Mouse (Mus musculus) NIH3T3 (cell line): ENCODE measurements around the gene Trmt10a.
A peak's percentile ranks its signal among the peaks of the same experiment; 100 is the strongest.
"Not testable (repeated sequence)": the region's sequence is repeated elsewhere in the genome, so short reads cannot be mapped to it uniquely, and the experiment has no call there.

ENCODE experiments used
- DNase-seq: peaks from one replicate; pipeline ENCODE4 v3.0.0-alpha.2; 2012; ENCODE audit warnings: low read depth

Trmt10a gene

DNA sequence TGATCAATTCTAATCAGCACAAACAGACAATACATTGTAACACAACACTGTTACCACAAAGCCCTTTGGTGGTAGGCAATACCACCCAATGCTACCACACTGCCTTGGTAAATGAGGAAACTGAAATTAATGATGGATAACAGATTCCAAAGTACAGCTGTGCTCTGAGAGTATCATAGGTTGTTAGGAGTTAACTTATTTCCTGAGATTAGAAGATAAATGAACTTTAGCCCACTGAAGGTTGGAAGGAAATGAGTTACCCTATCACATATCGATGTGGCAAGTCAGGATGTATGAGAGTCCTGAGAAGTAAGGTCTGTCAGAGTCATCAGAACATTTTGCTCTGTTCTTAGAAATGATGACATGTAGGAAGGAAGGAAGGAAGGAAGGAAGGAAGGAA is 8.7 kb upstream of the Trmt10a start:
- DNase-seq = no peak

DNA sequence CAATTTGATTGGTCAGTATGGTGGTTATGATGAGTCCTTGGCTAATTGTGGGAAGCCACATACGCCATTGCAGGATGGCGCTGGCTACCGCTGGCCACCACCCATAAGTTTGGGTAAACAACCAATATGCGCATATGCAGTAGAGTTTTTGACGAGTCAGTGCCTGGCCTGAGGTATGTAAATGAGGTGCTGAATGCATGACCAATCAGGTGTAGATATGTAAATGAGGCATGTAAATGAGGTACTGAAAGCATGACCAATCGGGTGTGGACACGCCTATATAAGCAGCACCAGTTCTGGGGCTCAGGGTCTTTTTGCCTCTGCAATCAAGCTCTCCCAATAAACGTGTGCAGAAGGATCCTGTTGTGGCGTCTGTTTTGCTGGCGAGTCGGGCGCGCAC is 5.1 kb upstream of the Trmt10a start:
- DNase-seq = not testable (repeated sequence)

DNA sequence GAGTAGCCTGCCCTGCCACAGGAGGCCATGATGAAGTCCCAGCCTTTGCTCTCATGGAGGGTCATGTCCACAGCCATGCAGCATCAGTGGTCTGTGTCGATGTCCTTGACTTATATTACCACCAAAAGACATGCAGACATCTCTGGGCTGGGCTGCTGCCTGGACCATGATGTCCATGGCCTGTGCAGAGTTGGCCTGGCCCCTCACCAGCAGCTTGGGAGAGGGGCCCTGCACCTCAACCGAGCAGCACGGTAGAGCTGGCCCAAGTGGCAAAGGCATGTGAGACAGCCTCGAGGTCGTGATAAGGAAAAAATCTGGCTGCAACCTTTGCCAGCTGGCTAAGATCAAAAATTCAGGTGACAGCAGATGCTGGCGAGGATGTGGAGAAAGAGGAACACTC is 3.6 kb upstream of the Trmt10a start:
- no peak for DNase-seq

- peak; percentile 55 for DNase-seq
These were observed 1.1 kb upstream of the Trmt10a start for GRCm38 (mm10) chr3:138142052-138142732.

DNA sequence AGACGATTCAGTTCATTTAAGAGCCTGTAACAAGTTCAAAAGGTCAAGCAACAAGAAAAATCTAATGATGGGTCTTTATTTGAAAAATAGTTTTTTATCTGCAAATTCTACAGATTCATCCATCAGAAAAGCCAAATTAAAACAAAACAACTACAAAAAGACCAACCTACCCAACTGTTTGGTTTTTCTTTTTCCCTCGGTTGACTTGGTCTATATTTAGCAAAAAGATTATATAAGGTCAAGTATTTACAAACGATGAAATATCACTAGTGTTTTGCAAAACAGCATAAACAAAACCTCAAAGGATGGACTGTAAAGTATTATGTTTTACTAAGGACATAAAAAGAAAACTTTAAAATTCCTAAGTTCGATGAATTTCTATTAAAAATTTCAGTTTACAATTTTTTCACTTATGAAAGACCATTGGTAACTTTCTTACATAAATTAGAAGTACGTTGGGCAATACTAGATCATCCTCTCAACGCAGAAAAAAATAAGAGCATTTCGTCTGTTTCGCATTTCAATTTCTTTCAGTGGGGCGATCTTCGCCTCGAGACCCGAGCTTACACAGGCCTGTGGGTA is 424 bp upstream of the Trmt10a start:
- DNase-seq = no peak

GRCm38 (mm10) chr3:138144060-138144641 is 903 bp downstream of the Trmt10a start:
- DNase-seq = no peak

- peak; percentile 92 for DNase-seq
These were observed 1.5 kb downstream of the Trmt10a start, which contains the start of gene Mttp for GRCm38 (mm10) chr3:138144642-138145171. Gene Mttp (minus strand): TSS chr3:138144968.

GRCm38 (mm10) chr3:138148811-138149210 is 5.6 kb downstream of the Trmt10a start:
- no peak for DNase-seq

DNA sequence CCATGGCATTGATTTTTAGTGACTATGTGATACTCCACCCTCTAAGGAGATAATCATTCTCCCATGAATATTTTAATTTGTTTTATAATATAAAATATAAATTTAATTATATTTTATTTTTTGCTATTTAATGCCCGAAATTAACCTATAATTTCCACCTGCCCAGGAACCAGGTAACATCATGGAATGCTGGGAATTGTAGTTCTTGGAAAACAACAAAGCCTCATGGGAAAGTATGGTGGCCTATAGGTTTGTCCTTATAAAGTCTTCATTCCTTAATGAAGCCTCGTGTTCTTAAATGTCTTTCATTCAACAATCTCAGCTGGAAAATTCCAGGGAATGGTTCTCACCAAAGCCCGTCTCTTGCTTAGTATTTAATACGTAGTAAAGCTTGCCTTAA is 11.8 kb downstream of the Trmt10a start:
- no peak for DNase-seq

DNA sequence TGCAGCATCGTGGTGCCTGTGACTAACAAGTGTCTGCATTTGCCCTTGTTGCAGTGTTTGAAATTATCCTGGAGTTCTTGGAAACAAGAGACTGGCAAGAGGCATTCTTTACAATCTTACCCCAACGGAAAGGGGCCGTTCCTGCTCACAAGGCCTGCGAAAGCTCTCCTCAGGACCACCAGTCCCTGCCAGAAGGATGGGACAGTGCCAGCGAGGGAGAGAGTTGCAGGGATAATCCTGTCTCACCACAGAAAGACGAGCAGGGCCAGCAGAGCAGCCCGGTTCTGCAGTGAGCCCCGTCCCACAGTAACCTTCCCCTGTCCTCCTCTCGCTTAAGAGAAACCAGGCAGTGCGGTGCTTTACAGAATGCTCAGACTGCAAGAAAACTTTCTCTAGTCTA is 13.4 kb downstream of the Trmt10a start:
- no peak for DNase-seq

- DNase-seq = no peak
These were observed 18.4 kb downstream of the Trmt10a start for GRCm38 (mm10) chr3:138161623-138162022.

- DNase-seq = peak; percentile 48
These were observed 19.4 kb downstream of the Trmt10a start for GRCm38 (mm10) chr3:138162553-138163183.

DNA sequence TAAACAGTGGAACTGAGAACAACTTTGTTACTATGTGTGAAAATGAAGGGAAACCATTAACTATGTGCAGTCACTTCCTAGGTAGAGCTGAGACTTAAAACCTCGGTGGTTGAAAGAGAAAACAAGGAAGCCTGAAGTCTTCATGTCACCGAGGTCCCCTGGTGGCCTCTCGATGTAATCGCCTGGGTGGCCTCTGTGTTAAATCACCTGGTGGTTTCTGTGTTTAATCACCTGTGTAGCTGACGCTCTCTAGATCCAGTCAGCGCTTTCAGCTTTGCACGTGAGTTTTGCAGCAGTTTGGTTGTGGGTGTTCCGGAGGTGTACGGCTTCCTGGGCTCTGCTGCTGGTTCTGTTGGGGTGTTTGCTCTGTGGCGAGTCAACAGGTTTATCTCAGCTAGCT is 30.0 kb downstream of the Trmt10a start:
- DNase-seq = no peak

DNA sequence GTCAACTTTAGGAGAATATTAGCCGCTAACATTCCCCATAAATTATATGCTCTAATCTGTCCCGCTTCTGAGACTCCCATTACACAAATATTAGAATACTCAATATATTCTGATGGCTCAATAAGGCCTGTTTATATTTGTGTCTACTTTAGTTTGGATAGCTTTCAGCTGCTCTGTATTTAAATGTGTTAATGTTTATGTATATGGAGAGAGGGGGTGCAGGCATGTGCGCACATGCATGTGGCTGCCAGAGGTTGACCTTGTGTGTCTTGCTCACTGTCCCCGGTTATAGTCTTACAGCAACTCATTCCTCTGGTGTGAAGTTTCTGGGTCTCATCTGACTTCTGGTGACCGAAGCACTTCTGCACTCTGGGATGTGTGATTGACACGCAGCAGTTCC is 32.3 kb downstream of the Trmt10a start:
- DNase-seq = no peak

DNA sequence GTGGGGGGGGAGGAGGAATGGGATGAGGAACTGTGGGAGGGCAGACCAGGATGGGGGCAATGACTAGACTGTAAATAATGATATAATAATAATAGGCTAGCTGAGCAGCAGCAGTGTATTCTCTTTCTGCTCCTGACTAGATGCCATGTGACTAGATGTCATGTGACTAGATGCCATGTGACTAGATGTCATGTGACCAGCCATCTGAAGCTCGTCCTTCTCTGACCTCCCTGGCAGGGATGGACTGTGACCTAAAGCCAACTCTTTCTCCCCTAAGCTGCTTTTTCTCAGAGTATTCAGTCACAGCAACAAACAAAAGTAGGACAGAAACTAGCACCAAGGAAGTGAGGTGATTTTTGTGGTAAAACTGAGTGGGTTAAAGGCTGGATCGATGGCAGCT is 38.8 kb downstream of the Trmt10a start:
- DNase-seq = no peak

- peak; percentile 62 for DNase-seq
These were observed 40.1 kb downstream of the Trmt10a start for GRCm38 (mm10) chr3:138183371-138183770.

- peak; percentile 19 for DNase-seq
These were observed 42.0 kb downstream of the Trmt10a start for GRCm38 (mm10) chr3:138185290-138185689.

DNA sequence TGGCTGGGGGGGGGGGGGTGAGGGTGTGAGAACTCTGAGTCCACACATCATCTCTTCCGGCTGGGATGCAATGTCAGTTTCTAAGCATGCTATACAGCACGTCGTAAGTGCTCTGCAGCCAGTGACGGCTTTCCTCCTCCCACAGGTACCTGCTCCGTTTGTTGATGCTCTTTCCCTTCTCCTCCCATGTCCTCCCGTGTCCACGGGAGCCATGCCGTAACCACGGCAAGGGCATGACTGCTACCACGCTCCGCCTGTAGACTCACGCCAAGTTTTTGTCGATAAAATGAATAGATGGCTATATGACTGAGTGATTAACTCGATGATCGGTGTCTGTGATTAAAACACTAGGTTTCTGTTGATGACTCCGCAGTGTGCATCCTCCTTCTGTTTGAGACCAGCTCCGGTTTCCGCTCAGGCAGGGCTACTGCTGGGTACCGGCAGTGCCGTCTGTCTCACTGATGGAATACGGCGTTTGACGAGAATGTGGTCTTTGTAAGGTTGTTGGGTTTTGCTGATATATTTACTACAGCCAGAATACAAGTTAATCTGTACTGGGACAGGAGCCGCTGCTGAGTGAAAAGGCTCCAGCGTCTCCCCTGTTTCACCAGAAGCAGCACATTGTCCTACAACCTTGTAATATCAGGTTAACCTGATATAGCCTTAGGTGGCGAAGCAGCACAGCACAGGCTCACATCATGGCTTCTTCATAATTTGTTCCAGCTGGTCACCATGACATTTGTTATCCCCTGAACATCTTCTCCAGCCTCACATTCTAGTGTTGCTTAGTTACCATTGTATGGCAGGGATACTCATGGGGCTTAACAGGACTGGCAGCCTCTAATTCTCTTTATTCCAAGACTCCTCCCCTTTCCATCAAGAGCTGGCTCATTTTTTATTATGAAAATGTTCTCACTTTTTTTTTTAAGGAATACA is 43.0 kb downstream of the Trmt10a start:
- DNase-seq = no peak

DNA sequence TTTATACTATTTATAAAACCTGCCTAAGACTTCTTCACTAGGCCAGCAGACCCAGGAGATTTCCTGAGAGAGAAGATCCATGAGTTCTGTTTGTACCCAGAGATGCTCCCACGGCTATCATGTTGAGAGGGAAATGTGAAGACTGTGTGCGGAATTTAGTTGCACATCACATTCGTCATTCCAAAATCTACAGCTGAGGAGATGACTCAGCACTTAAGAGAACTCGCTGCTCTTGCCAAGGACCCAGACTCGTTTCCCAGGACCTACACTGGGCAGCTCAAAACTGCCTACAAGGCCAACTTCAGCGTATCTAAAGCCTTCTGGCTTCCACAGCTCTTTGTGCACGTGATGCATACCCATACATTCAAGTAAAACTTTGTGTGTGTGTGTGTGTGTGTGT is 49.0 kb downstream of the Trmt10a start:
- DNase-seq = peak; percentile 75

- DNase-seq = no peak
These were observed 50.5 kb downstream of the Trmt10a start, which contains the start of gene 4930579F01Rik for GRCm38 (mm10) chr3:138193683-138194302. Gene 4930579F01Rik (minus strand): TSS chr3:138193825.

DNA sequence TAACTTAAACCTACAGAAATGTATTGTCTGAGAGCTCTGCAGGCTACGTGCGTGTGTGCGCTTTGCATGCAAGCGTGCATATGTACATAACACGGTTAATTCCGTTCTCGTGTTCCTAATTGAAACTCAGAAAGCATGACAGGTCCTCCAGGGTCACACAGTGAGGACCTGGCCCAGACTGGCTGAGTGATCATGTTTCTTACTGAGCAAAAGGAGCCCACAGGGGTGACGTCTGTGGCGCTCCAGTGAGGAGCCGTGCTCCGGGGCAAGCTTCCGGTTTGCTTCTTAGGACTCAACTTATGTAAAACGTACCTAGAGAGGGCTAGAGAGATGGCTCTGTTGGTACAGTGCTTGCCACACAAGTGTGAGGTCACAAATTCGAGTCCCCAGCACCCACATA is 53.8 kb downstream of the Trmt10a start:
- DNase-seq = no peak
